Mouse (Mus musculus): ENCODE results near the gene Sox6.

- no peak for TF ChIP-seq CTCF (conservative IDR thresholded peaks at IDR 0.05 in 1 of 2, IDR thresholded peaks at IDR 0.05 in 1 of 2; ENCODE audit: low read depth in 2 of 2, low read length in 2 of 2)
- TF ChIP-seq USF1 (IDR thresholded peaks at IDR 0.05; ENCODE audit: low read depth, low read length) = no peak
- no peak for TF ChIP-seq POLR2AphosphoS2 (IDR thresholded peaks at IDR 0.05; ENCODE audit: low read depth, low read length)
- TF ChIP-seq HCFC1 (IDR thresholded peaks at IDR 0.05; ENCODE audit: low read depth, low read length) = no peak
- TF ChIP-seq ZC3H11A (IDR thresholded peaks at IDR 0.05; ENCODE audit: low read depth, low read length) = no peak
- TF ChIP-seq TCF12 (IDR thresholded peaks at IDR 0.05; ENCODE audit: low read depth, low read length) = no peak
- no peak for TF ChIP-seq EP300 (IDR thresholded peaks at IDR 0.05; ENCODE audit: low read length)
- TF ChIP-seq KAT2A (IDR thresholded peaks at IDR 0.05; ENCODE audit: insufficient replicate concordance, low read length) = no peak
Observed at GRCm38 (mm10) chr7:115844910-115845309, 193.7 kb downstream of the Sox6 start.
